Mouse (Mus musculus): ENCODE measurements around the gene Crb3. TPM values are rescaled to one million over a fixed set of nuclear protein-coding genes. Genes with fewer than 3 reads are reported as not detected.

The Crb3 gene
- total RNA-seq, 1 experiment from 2014 or later: 1.3 TPM

GRCm38 (mm10) chr17:57104496-57104895 is 45.6 kb downstream of the Crb3 start:
- 0 out of 2 replicates have a peak, but pooled peaks have one; percentile 14 for ATAC-seq (replicated peaks; ENCODE audit: low read depth, poor library complexity, severe bottlenecking)

GRCm38 (mm10) chr17:57105181-57106034 is 46.5 kb downstream of the Crb3 start, which contains the start of gene Tnfsf9:
TSS of gene Tnfsf9 (plus strand) at chr17:57105325.
- ATAC-seq (replicated peaks; ENCODE audit: low read depth, poor library complexity, severe bottlenecking): peak; percentile 65

- ATAC-seq (replicated peaks; ENCODE audit: low read depth, poor library complexity, severe bottlenecking): no peak
These were observed 47.1 kb downstream of the Crb3 start for GRCm38 (mm10) chr17:57106035-57106368.

GRCm38 (mm10) chr17:57107064-57107463 is 48.2 kb downstream of the Crb3 start:
- ATAC-seq (replicated peaks; ENCODE audit: low read depth, poor library complexity, severe bottlenecking): no peak

- ATAC-seq (replicated peaks; ENCODE audit: low read depth, poor library complexity, severe bottlenecking): no peak
These were observed 49.2 kb downstream of the Crb3 start for GRCm38 (mm10) chr17:57108040-57108665.

GRCm38 (mm10) chr17:57108666-57109171 is 49.8 kb downstream of the Crb3 start:
- ATAC-seq (replicated peaks; ENCODE audit: low read depth, poor library complexity, severe bottlenecking): no peak

GRCm38 (mm10) chr17:57110005-57110404 is 51.1 kb downstream of the Crb3 start:
- no peak for ATAC-seq (replicated peaks; ENCODE audit: low read depth, poor library complexity, severe bottlenecking)

GRCm38 (mm10) chr17:57112768-57113474 is 54.0 kb downstream of the Crb3 start:
- peak; percentile 90 for ATAC-seq (replicated peaks; ENCODE audit: low read depth, poor library complexity, severe bottlenecking)

Other genes with a start within 250 kb of the Crb3 start
- 7.6 and 7.7 TPM in 2 replicates for gene Rfx2, start 228.1 kb upstream of the Crb3 start, total RNA-seq (2017)
- gene Acsbg2, start 184.7 kb upstream of the Crb3 start, total RNA-seq (2017): not detected in 2 replicates
- gene 1700061G19Rik, start 183.6 kb upstream of the Crb3 start, total RNA-seq (2017): 0.05 TPM in 1 of 2 replicates, not detected in the other
- gene Mllt1, start 123.7 kb upstream of the Crb3 start, total RNA-seq (2017): 22.4 and 23.7 TPM in 2 replicates
- not detected in 2 replicates for gene Acer1, start 77.0 kb upstream of the Crb3 start, total RNA-seq (2017)
- gene Clpp, start 68.8 kb upstream of the Crb3 start, total RNA-seq (2017): 73.8 and 96.9 TPM in 2 replicates
- gene Alkbh7, start 61.8 kb upstream of the Crb3 start, total RNA-seq (2017): 16.0 and 30.3 TPM in 2 replicates
- gene Pspn, start 59.1 kb upstream of the Crb3 start, total RNA-seq (2017): not detected in 2 replicates
- 108 and 124 TPM in 2 replicates for gene Gtf2f1, start 47.8 kb upstream of the Crb3 start, total RNA-seq (2017)
- not detected in 2 replicates for gene Gm17949, start 47.6 kb upstream of the Crb3 start, total RNA-seq (2017)
- gene Khsrp, start 27.6 kb upstream of the Crb3 start, total RNA-seq (2017): 90.7 and 122 TPM in 2 replicates
- not detected in 2 replicates for gene Slc25a41, start 17.5 kb upstream of the Crb3 start, total RNA-seq (2017)
- 6.4 and 11.6 TPM in 2 replicates for gene Slc25a23, start 758 bp downstream of the Crb3 start, total RNA-seq (2017)
- gene Dennd1c, start 19.4 kb downstream of the Crb3 start, total RNA-seq (2017): 4.4 and 5.0 TPM in 2 replicates
- not detected in 2 replicates for gene Tubb4a, start 28.7 kb downstream of the Crb3 start, total RNA-seq (2017)
- 0.82 and 1.7 TPM in 2 replicates for gene Tnfsf9, start 46.2 kb downstream of the Crb3 start, total RNA-seq (2017)
- not detected in 2 replicates for gene Cd70, start 90.7 kb downstream of the Crb3 start, total RNA-seq (2017)
- 7.2 and 9.0 TPM in 2 replicates for gene Tnfsf14, start 135.1 kb downstream of the Crb3 start, total RNA-seq (2017)
- 8.4 and 19.3 TPM in 2 replicates for gene C3, start 169.0 kb downstream of the Crb3 start, total RNA-seq (2017)
- gene Gpr108, start 189.3 kb downstream of the Crb3 start, total RNA-seq (2017): 17.0 and 17.7 TPM in 2 replicates
- gene Trip10, start 190.3 kb downstream of the Crb3 start, total RNA-seq (2017): 8.4 and 9.8 TPM in 2 replicates
- gene Vav1, start 220.0 kb downstream of the Crb3 start, total RNA-seq (2017): 182 and 183 TPM in 2 replicates

Measured in common myeloid progenitor, adult 5-6 weeks (primary cell).